Mouse (Mus musculus): ENCODE measurements around the gene Upp2.

Gene Upp2

GRCm38 (mm10) chr2:58551866-58552265 is 15.2 kb upstream of the Upp2 start:
- DNase-seq (ENCODE audit: low read depth, low spot score) = no peak

GRCm38 (mm10) chr2:58552296-58552695 is 14.8 kb upstream of the Upp2 start:
- DNase-seq (ENCODE audit: low read depth, low spot score) = no peak

- no peak for DNase-seq (ENCODE audit: low read depth, low spot score)
These were observed 9.9 kb upstream of the Upp2 start for GRCm38 (mm10) chr2:58557045-58557845.

GRCm38 (mm10) chr2:58562137-58562536 is 5.0 kb upstream of the Upp2 start:
- no peak for DNase-seq (ENCODE audit: low read depth, low spot score)

GRCm38 (mm10) chr2:58565267-58565666 is 1.8 kb upstream of the Upp2 start:
- no peak for DNase-seq (ENCODE audit: low read depth, low spot score)

- no peak for DNase-seq (ENCODE audit: low read depth, low spot score)
These were observed 1.1 kb upstream of the Upp2 start for GRCm38 (mm10) chr2:58566049-58566409.

- no peak for DNase-seq (ENCODE audit: low read depth, low spot score)
These were observed 560 bp upstream of the Upp2 start for GRCm38 (mm10) chr2:58566410-58567065.

- no peak for DNase-seq (ENCODE audit: low read depth, low spot score)
These were observed 995 bp downstream of the Upp2 start for GRCm38 (mm10) chr2:58567866-58568719.

GRCm38 (mm10) chr2:58568841-58569645 is 1.9 kb downstream of the Upp2 start:
- no peak for DNase-seq (ENCODE audit: low read depth, low spot score)

- no peak for DNase-seq (ENCODE audit: low read depth, low spot score)
These were observed 7.1 kb downstream of the Upp2 start for GRCm38 (mm10) chr2:58574167-58574566.

GRCm38 (mm10) chr2:58586311-58586710 is 19.2 kb downstream of the Upp2 start:
- DNase-seq (ENCODE audit: low read depth, low spot score) = peak; percentile 82

- no peak for DNase-seq (ENCODE audit: low read depth, low spot score)
These were observed 22.5 kb downstream of the Upp2 start for GRCm38 (mm10) chr2:58589637-58590036.

- no peak for DNase-seq (ENCODE audit: low read depth, low spot score)
These were observed 23.0 kb downstream of the Upp2 start for GRCm38 (mm10) chr2:58590055-58590454.

GRCm38 (mm10) chr2:58595350-58595749 is 28.3 kb downstream of the Upp2 start:
- DNase-seq (ENCODE audit: low read depth, low spot score) = no peak

- no peak for DNase-seq (ENCODE audit: low read depth, low spot score)
These were observed 29.8 kb downstream of the Upp2 start for GRCm38 (mm10) chr2:58596774-58597342.

GRCm38 (mm10) chr2:58597556-58597955 is 30.5 kb downstream of the Upp2 start:
- DNase-seq (ENCODE audit: low read depth, low spot score) = no peak

GRCm38 (mm10) chr2:58599639-58600038 is 32.5 kb downstream of the Upp2 start:
- DNase-seq (ENCODE audit: low read depth, low spot score) = no peak

- no peak for DNase-seq (ENCODE audit: low read depth, low spot score)
These were observed 34.3 kb downstream of the Upp2 start for GRCm38 (mm10) chr2:58601382-58601781.

GRCm38 (mm10) chr2:58603379-58603778 is 36.3 kb downstream of the Upp2 start:
- DNase-seq (ENCODE audit: low read depth, low spot score) = no peak

- DNase-seq (ENCODE audit: low read depth, low spot score) = no peak
These were observed 37.7 kb downstream of the Upp2 start for GRCm38 (mm10) chr2:58604791-58605190.

- peak; percentile 40 for DNase-seq (ENCODE audit: low read depth, low spot score)
These were observed 46.6 kb downstream of the Upp2 start for GRCm38 (mm10) chr2:58613720-58614119.

Data from brain, embryonic 18.5 days (tissue).